Mouse (Mus musculus) E14TG2a.4 (cell line): ENCODE results near the gene Tfdp1.

ENCODE experiments used
- H3K27me3 ChIP-seq: 2 replicates; pipeline ENCODE4 v1.6.1; 2014; ENCODE audit warnings: low read length, control low read depth; ENCODE audit not compliant: insufficient read depth
- H3K36me3 ChIP-seq: 2 replicates; pipeline ENCODE4 v1.6.1; 2014; ENCODE audit warnings: low read length, control low read depth; ENCODE audit not compliant: insufficient read depth
- H3K4me1 ChIP-seq: replicated peaks from 2 replicates; pipeline ENCODE4 v1.6.1; 2014; ENCODE audit warnings: low read depth, low read length, control low read depth
- H3K4me3 ChIP-seq: replicated peaks from 2 replicates; pipeline ENCODE4 v1.5.1; 2014; ENCODE audit warnings: mild to moderate bottlenecking, low read length
- H3K9me3 ChIP-seq: 2 replicates; pipeline ENCODE4 v1.6.1; 2014; ENCODE audit warnings: low read length, control low read depth
- CTCF ChIP-seq: conservative IDR thresholded peaks from 2 replicates; pipeline ENCODE4 v1.5.1; 2014; ENCODE audit warnings: low read length
- NANOG ChIP-seq: IDR thresholded peaks from 2 replicates; pipeline ENCODE4 v1.6.1; 2014; ENCODE audit warnings: borderline replicate concordance, low read length, mixed read lengths
- POU5F1 ChIP-seq: IDR thresholded peaks from 2 replicates; pipeline ENCODE4 v1.6.1; 2014; ENCODE audit warnings: low read length, borderline replicate concordance

Gene Tfdp1

DNA sequence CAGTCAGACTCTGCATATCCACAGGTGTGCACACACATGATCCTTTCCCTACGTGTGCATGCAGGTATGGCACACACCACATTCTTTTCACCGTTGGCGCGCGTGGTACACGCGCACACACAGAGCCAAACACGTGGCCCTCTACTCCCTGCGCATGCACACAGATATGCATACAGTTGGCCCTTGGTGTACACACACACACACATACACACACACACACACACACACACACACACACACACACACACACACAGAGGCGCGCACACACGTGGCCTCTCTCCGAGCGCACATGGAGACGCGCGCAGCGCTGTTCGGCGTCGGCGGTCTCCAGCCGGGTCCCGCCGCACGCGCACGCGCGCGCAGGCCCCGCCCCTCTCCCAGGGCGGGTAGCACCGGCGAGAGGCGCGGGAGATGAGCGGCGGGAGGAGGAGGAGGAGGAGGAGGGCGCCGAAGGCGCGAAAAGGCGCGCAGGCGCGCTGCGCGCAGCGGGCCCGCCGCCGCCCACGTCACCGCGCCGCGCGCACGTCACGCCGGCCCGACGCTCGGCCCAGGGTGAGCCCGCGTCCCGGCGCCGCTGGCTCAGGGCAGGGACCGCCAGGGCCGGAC is at the start of gene Tfdp1:
Gene Tfdp1 (plus strand): TSS at position 497 of the 606 bp plus-strand sequence.
- Histone ChIP-seq H3K9me3 (no peaks in the 10 kb centered on the region), H3K36me3 (peaks cover 34% of the 10 kb centered on the region), H3K27me3 (peaks cover 27% of the 10 kb centered on the region), H3K4me1 (peaks cover 55% of the 10 kb centered on the region), H3K4me3 (peak within 1 kb of the TSS; percentile 90)
- TF ChIP-seq CTCF, result no peak
- TF ChIP-seq NANOG, result no peak
- TF ChIP-seq POU5F1, result no peak

DNA sequence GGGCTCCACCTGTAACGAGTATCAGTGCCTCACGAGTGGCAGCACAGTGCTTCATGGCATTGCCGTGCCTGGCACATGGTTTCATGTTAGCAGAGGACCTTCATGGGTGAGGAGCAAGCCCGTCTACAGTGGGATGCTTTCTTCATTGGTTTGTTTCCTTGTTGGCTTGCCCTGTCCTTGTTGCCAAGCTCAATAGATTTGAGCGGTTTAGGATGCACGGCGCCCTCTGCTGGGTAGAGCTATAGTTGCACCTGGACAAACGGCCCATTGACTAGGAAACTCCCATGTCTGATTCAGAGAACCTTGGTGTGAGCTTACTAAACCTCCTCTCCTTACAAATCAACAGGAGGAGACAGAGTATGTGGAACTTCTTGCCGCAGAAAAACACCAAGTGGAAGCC is 46.2 kb upstream of the Tfdp1 start:
- Histone ChIP-seq H3K4me3 (peak overlapping the region; percentile 59), H3K36me3 (peaks cover 45% of the 10 kb centered on the region), H3K4me1 (peaks cover 23% of the 10 kb centered on the region), H3K9me3 (no peaks in the 10 kb centered on the region), H3K27me3 (peaks cover 12% of the 10 kb centered on the region)
- TF ChIP-seq POU5F1 (no peak), CTCF (peak; percentile 90)

DNA sequence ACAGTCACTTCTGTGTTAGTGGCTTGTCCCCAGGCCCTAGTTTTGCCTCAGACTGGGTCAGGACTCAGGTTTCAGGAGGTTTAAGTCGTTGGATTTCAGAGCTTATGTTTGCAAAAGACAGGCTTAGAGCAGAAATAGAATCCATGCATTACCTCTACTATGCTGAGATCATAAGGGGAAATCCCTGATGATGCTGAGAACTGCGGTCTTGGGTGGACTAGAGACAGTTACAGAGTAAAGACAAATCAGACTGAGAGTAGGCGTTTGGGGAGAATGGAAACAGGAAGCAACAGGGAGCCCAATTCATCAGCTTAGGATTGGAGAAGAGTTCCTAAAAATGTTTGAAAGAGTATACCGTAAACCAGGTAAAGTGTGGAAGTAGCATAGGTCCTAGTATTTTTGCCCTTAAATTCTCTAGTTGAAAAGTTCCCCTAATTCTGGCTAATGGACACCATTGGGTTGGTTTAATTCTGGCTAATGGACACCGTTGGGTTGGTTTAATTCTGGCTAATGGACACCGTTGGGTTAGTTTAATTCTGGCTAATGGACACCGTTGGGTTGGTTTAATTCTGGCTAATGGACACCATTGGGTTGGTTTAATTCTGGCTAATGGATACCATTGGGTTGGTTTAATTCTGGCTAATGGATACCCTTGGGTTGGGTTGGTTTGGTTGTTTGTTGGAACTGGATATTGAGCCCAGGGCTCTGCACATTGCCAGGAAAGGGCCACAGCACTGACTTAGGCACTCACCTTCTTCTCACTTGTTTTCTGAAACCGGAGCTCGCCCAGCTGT is 44.7 kb upstream of the Tfdp1 start:
- Histone ChIP-seq H3K4me3 (no peak overlapping the region), H3K36me3 (peaks cover 45% of the 10 kb centered on the region), H3K4me1 (peaks cover 18% of the 10 kb centered on the region), H3K27me3 (peaks cover 5% of the 10 kb centered on the region), H3K9me3 (no peaks in the 10 kb centered on the region)
- no peak for TF ChIP-seq CTCF
- no peak for TF ChIP-seq POU5F1
- no peak for TF ChIP-seq NANOG

DNA sequence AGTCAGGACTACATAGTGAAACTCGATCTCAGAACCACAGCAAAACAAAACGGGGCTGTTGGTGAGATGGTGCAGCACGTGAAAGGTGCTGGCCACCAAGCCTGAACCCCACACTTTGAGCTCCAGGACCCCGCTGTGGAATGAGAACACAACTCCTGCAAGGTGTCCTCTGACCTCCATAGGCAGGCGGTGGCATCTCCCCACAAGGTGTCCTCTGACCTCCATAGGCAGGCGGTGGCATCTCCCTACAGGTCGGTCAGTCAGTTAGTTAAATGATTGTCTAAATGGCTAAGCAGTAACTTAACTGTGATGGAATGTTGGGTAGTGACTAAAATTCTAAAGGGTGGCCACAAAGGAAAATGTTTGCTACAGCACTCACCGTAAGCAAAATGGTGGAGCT is 39.0 kb upstream of the Tfdp1 start:
- Histone ChIP-seq H3K27me3 (no peaks in the 10 kb centered on the region), H3K9me3 (no peaks in the 10 kb centered on the region), H3K4me3 (no peak overlapping the region), H3K4me1 (0 out of 2 replicates have a peak, but pooled peaks cover 2% of the 10 kb centered on the region), H3K36me3 (peaks cover 34% of the 10 kb centered on the region)
- no peak for TF ChIP-seq NANOG
- no peak for TF ChIP-seq CTCF
- TF ChIP-seq POU5F1, result no peak

DNA sequence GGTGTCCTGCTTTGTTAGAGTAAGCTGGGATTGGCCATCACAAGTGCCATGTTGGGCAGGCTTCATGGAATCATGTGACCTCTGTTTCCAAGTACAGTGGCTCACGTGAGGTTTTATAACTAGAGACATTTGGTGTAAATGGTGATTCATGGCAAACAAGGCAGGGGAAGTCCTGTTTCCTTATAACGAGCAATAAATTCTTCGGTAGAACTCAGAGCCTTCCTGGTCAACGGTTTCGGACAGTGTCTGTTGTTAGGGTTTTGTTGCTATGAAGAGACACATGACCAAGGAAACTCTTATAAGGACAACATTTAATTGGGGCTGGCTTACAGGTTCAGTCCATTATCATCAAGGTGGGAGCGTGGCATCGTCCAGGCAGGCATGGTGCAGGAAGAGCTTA is 37.5 kb upstream of the Tfdp1 start:
- peaks cover 5% of the 10 kb centered on the region; the same call in 1 of the 2 replicates for H3K4me1 ChIP-seq
- no peaks in the 10 kb centered on the region for H3K27me3 ChIP-seq
- no peak for TF ChIP-seq NANOG
- H3K9me3 ChIP-seq, result no peaks in the 10 kb centered on the region
- peaks cover 20% of the 10 kb centered on the region for H3K36me3 ChIP-seq
- H3K4me3 ChIP-seq, result no peak overlapping the region

DNA sequence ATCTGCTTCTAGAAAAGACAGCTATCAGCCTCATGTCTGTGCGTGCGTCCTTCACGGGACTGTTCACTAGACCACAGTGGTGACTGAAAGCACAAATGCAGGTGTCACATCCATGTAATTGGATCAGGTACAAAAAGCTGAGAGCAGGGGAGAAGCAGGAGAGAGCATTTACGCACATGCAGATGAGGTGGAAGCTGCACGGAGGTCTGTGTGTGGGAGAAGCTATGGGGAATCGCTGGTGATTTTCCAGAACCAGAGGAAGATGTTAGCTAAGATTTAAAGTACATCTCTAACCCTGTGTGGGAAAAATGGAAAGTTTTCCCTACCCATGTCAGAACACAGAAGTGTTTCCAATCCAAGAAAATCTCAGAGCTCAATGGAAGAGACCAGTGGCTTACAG is 33.1 kb upstream of the Tfdp1 start:
- no peaks in the 10 kb centered on the region for H3K9me3 ChIP-seq
- H3K36me3 ChIP-seq, result no peaks in the 10 kb centered on the region
- H3K27me3 ChIP-seq, result no peaks in the 10 kb centered on the region
- TF ChIP-seq POU5F1 (no peak), CTCF (no peak), NANOG (no peak)
- peaks cover 3% of the 10 kb centered on the region; the same call in 1 of the 2 replicates for H3K4me1 ChIP-seq
- no peak overlapping the region for H3K4me3 ChIP-seq

DNA sequence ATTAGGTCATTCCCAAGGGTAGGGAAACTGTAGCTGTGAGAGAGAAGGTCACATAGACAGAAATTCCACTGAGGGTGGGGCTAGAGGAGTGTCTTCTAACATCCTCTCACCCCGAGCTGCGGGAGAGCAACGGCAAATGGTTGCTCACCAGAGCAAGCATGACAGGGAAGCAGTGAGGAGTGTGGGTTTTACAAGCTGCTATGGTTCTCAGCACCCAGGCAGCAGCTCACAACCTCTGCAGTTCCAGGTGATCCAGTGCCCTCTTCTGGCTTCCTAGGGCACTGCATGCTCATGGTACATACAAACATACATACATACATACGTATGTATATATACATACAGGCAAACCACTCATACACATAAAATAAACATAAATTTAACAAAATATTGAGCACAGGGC is 32.7 kb upstream of the Tfdp1 start:
- Histone ChIP-seq H3K9me3 (no peaks in the 10 kb centered on the region), H3K36me3 (no peaks in the 10 kb centered on the region), H3K4me3 (no peak overlapping the region), H3K27me3 (no peaks in the 10 kb centered on the region), H3K4me1 (peaks cover 3% of the 10 kb centered on the region; the same call in 1 of the 2 replicates)
- no peak for TF ChIP-seq POU5F1
- peak; percentile 79 for TF ChIP-seq CTCF
- no peak for TF ChIP-seq NANOG

DNA sequence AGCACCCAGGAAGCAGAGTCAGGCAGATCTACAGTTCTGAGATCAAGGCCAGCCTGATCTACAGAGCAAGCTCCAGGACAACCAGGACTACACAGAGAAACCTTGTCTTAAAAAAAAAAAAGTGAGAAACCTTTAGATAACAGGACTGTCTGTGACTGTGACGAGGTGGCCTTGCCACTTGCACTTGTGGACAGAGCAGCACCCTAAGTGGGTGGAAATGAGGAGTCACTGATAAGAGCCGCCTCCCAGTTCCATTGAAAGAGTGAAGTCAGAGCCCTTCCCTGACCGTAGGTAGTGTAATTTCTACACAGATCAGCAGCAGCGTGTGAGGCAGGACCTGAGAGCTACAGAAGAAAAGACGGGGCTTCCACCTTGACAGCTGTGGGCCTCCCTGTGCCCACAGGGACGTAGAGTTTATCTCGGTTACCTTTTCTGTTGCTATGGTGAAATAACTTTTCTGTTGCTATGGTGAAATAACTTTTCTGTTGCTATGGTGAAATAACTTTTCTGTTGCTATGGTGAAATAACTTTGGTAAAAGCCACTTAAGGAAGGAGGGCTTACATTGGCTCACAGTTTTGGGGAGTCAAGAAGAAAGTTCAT is 32.1 kb upstream of the Tfdp1 start:
- no peaks in the 10 kb centered on the region for H3K27me3 ChIP-seq
- H3K4me3 ChIP-seq, result no peak overlapping the region
- peaks cover 3% of the 10 kb centered on the region; the same call in 1 of the 2 replicates for H3K4me1 ChIP-seq
- no peaks in the 10 kb centered on the region for H3K9me3 ChIP-seq
- TF ChIP-seq POU5F1 (no peak), CTCF (no peak), NANOG (no peak)
- no peaks in the 10 kb centered on the region for H3K36me3 ChIP-seq

DNA sequence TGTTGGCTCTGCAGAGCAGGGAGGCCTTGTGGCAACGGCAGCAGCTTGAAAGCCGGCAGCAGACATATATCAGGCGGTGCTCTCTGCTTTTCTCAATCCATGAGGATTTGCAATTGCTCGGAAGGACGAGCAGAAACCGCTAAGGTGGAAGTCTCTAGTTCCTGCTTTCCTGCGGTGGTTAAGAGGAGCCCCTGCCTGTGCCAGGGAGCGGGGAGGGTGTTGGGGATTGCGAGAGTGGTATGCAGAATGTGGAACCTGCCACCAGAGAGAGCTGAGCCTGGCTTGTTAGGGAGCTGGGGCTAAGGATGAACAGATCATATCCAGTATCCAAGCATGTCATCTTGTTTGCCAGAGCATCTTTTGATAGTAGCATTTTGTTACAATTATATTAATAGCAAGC is 31.6 kb upstream of the Tfdp1 start:
- TF ChIP-seq CTCF (no peak), NANOG (no peak), POU5F1 (no peak)
- H3K36me3 ChIP-seq, result no peaks in the 10 kb centered on the region
- no peaks in the 10 kb centered on the region for H3K27me3 ChIP-seq
- no peak overlapping the region for H3K4me3 ChIP-seq
- peaks cover 3% of the 10 kb centered on the region; the same call in 1 of the 2 replicates for H3K4me1 ChIP-seq
- H3K9me3 ChIP-seq, result no peaks in the 10 kb centered on the region
